Mouse (Mus musculus): Measurements from ENCODE around the gene Creb5. TPM values are rescaled to one million over a fixed set of nuclear protein-coding genes. Genes with fewer than 3 reads are reported as not detected.

Creb5 gene
- polyA plus RNA-seq, 2 experiments = 20.0 to 46.1 TPM

GRCm38 (mm10) chr6:53722694-53723093, 435.6 kb downstream of the Creb5 start:
- no peak for TF ChIP-seq POLR2A (IDR thresholded peaks at IDR 0.05; ENCODE audit: borderline replicate concordance, extremely low read depth, insufficient read depth, insufficient read length)
- Histone ChIP-seq H3K9ac (ENCODE audit: low read depth, low read length, severe bottlenecking) (no peak overlapping the region), H3K9me3 (ENCODE audit: control insufficient read depth, low read length) (no peaks in the 10 kb centered on the region), H3K27me3 (ENCODE audit: control insufficient read depth, insufficient read depth, low read length) (no peaks in the 10 kb centered on the region), H3K4me1 (ENCODE audit: control insufficient read depth, insufficient read depth, low read length) (0 out of 2 replicates have a peak, but pooled peaks cover 11% of the 10 kb centered on the region), H3K4me3 (replicated peaks; ENCODE audit: low read length) (no peak overlapping the region), H3K4me2 (replicated peaks; ENCODE audit: low read depth, low read length, severe bottlenecking) (no peak overlapping the region), H3K27ac (replicated peaks; ENCODE audit: low read depth, low read length) (no peak overlapping the region), H3K36me3 (ENCODE audit: control insufficient read depth, insufficient read depth, low read length) (no peaks in the 10 kb centered on the region)
- DNase-seq (ENCODE audit: low spot score) (no peak), ATAC-seq (ENCODE audit: low FRiP score, low read depth) (no peak)
- 89% methylated on average over 4 of the region's 4 CpGs for WGBS

- H3K4me1 ChIP-seq (ENCODE audit: control insufficient read depth, insufficient read depth, low read length) = no peaks in the 10 kb centered on the region
- 67% methylated on average over 7 of the region's 7 CpGs for WGBS
- H3K9ac ChIP-seq (ENCODE audit: low read depth, low read length, severe bottlenecking) = no peak overlapping the region
- no peaks in the 10 kb centered on the region for H3K36me3 ChIP-seq (ENCODE audit: control insufficient read depth, insufficient read depth, low read length)
- H3K9me3 ChIP-seq (ENCODE audit: control insufficient read depth, low read length) = no peaks in the 10 kb centered on the region
- DNase-seq (ENCODE audit: low spot score) = no peak
- no peak for ATAC-seq (ENCODE audit: low FRiP score, low read depth)
- no peak for TF ChIP-seq POLR2A (IDR thresholded peaks at IDR 0.05; ENCODE audit: borderline replicate concordance, extremely low read depth, insufficient read depth, insufficient read length)
- H3K4me2 ChIP-seq (replicated peaks; ENCODE audit: low read depth, low read length, severe bottlenecking) = no peak overlapping the region
- no peaks in the 10 kb centered on the region for H3K27me3 ChIP-seq (ENCODE audit: control insufficient read depth, insufficient read depth, low read length)
- no peak overlapping the region for H3K27ac ChIP-seq (replicated peaks; ENCODE audit: low read depth, low read length)
- H3K4me3 ChIP-seq (replicated peaks; ENCODE audit: low read length) = no peak overlapping the region
Observed at GRCm38 (mm10) chr6:53730487-53730886, 443.4 kb downstream of the Creb5 start.

- WGBS = 72% methylated on average over 5 of the region's 5 CpGs
- DNase-seq (ENCODE audit: low spot score) (no peak), ATAC-seq (ENCODE audit: low FRiP score, low read depth) (no peak)
Observed at GRCm38 (mm10) chr6:53730996-53731485, 444.0 kb downstream of the Creb5 start.

GRCm38 (mm10) chr6:53733546-53733945, 446.5 kb downstream of the Creb5 start:
- H3K27ac ChIP-seq (replicated peaks; ENCODE audit: low read depth, low read length) = no peak overlapping the region
- no peaks in the 10 kb centered on the region for H3K4me1 ChIP-seq (ENCODE audit: control insufficient read depth, insufficient read depth, low read length)
- 84% methylated on average over 1 of the region's 1 CpGs for WGBS
- H3K36me3 ChIP-seq (ENCODE audit: control insufficient read depth, insufficient read depth, low read length) = no peaks in the 10 kb centered on the region
- H3K9me3 ChIP-seq (ENCODE audit: control insufficient read depth, low read length) = no peaks in the 10 kb centered on the region
- no peak overlapping the region for H3K4me3 ChIP-seq (replicated peaks; ENCODE audit: low read length)
- H3K9ac ChIP-seq (ENCODE audit: low read depth, low read length, severe bottlenecking) = no peak overlapping the region
- H3K27me3 ChIP-seq (ENCODE audit: control insufficient read depth, insufficient read depth, low read length) = no peaks in the 10 kb centered on the region
- ATAC-seq (ENCODE audit: low FRiP score, low read depth) (no peak), DNase-seq (ENCODE audit: low spot score) (no peak)
- TF ChIP-seq POLR2A (IDR thresholded peaks at IDR 0.05; ENCODE audit: borderline replicate concordance, extremely low read depth, insufficient read depth, insufficient read length) = no peak
- H3K4me2 ChIP-seq (replicated peaks; ENCODE audit: low read depth, low read length, severe bottlenecking) = no peak overlapping the region

More at GRCm38 (mm10) chr6:53730996-53731485, 444.0 kb downstream of the Creb5 start:
- H3K4me1 ChIP-seq (ENCODE audit: control insufficient read depth, insufficient read depth, low read length) = no peaks in the 10 kb centered on the region
- H3K27me3 ChIP-seq (ENCODE audit: control insufficient read depth, insufficient read depth, low read length) = no peaks in the 10 kb centered on the region
- H3K4me2 ChIP-seq (replicated peaks; ENCODE audit: low read depth, low read length, severe bottlenecking) = no peak overlapping the region
- no peak overlapping the region for H3K9ac ChIP-seq (ENCODE audit: low read depth, low read length, severe bottlenecking)
- no peak for TF ChIP-seq POLR2A (IDR thresholded peaks at IDR 0.05; ENCODE audit: borderline replicate concordance, extremely low read depth, insufficient read depth, insufficient read length)
- H3K36me3 ChIP-seq (ENCODE audit: control insufficient read depth, insufficient read depth, low read length) = no peaks in the 10 kb centered on the region
- no peaks in the 10 kb centered on the region for H3K9me3 ChIP-seq (ENCODE audit: control insufficient read depth, low read length)
- no peak overlapping the region for H3K27ac ChIP-seq (replicated peaks; ENCODE audit: low read depth, low read length)
- H3K4me3 ChIP-seq (replicated peaks; ENCODE audit: low read length) = no peak overlapping the region

GRCm38 (mm10) chr6:53733999-53734398, 446.9 kb downstream of the Creb5 start:
- no peak overlapping the region for H3K27ac ChIP-seq (replicated peaks; ENCODE audit: low read depth, low read length)
- no peak for TF ChIP-seq POLR2A (IDR thresholded peaks at IDR 0.05; ENCODE audit: borderline replicate concordance, extremely low read depth, insufficient read depth, insufficient read length)
- ATAC-seq (ENCODE audit: low FRiP score, low read depth) (no peak), DNase-seq (ENCODE audit: low spot score) (no peak)
- H3K9ac ChIP-seq (ENCODE audit: low read depth, low read length, severe bottlenecking) = no peak overlapping the region
- no peaks in the 10 kb centered on the region for H3K27me3 ChIP-seq (ENCODE audit: control insufficient read depth, insufficient read depth, low read length)
- no peaks in the 10 kb centered on the region for H3K4me1 ChIP-seq (ENCODE audit: control insufficient read depth, insufficient read depth, low read length)
- WGBS = 34% methylated on average over 4 of the region's 4 CpGs
- H3K36me3 ChIP-seq (ENCODE audit: control insufficient read depth, insufficient read depth, low read length) = no peaks in the 10 kb centered on the region
- no peaks in the 10 kb centered on the region for H3K9me3 ChIP-seq (ENCODE audit: control insufficient read depth, low read length)
- H3K4me3 ChIP-seq (replicated peaks; ENCODE audit: low read length) = no peak overlapping the region
- H3K4me2 ChIP-seq (replicated peaks; ENCODE audit: low read depth, low read length, severe bottlenecking) = no peak overlapping the region

- WGBS = 45% methylated on average over 6 of the region's 6 CpGs
- no peak overlapping the region for H3K4me2 ChIP-seq (replicated peaks; ENCODE audit: low read depth, low read length, severe bottlenecking)
- H3K9ac ChIP-seq (ENCODE audit: low read depth, low read length, severe bottlenecking) = no peak overlapping the region
- H3K4me1 ChIP-seq (ENCODE audit: control insufficient read depth, insufficient read depth, low read length) = no peaks in the 10 kb centered on the region
- no peak for ATAC-seq (ENCODE audit: low FRiP score, low read depth)
- no peaks in the 10 kb centered on the region for H3K27me3 ChIP-seq (ENCODE audit: control insufficient read depth, insufficient read depth, low read length)
- H3K27ac ChIP-seq (replicated peaks; ENCODE audit: low read depth, low read length) = no peak overlapping the region
- no peak overlapping the region for H3K4me3 ChIP-seq (replicated peaks; ENCODE audit: low read length)
- no peaks in the 10 kb centered on the region for H3K36me3 ChIP-seq (ENCODE audit: control insufficient read depth, insufficient read depth, low read length)
- TF ChIP-seq POLR2A (IDR thresholded peaks at IDR 0.05; ENCODE audit: borderline replicate concordance, extremely low read depth, insufficient read depth, insufficient read length) = no peak
- H3K9me3 ChIP-seq (ENCODE audit: control insufficient read depth, low read length) = no peaks in the 10 kb centered on the region
- no peak for DNase-seq (ENCODE audit: low spot score)
Observed at GRCm38 (mm10) chr6:53735696-53736095, 448.6 kb downstream of the Creb5 start.
